Mouse (Mus musculus) liver, adult 2 months (tissue): ENCODE results near the gene Morn1. TPM values are rescaled to one million over a fixed set of nuclear protein-coding genes. Genes with fewer than 3 reads are reported as not detected.
A peak's percentile ranks its signal among the peaks of the same experiment; 100 is the strongest.

ENCODE experiments used
- DNase-seq: peaks from one replicate; pipeline ENCODE4 v3.0.0-alpha.2; 2011; ENCODE audit warnings: low read depth, low spot score; ENCODE audit errors: extremely low read depth
- H3K27ac ChIP-seq: fragments of 200-500 bp; replicated peaks from 2 replicates; pipeline ENCODE4 v1.5.1; 2012; ENCODE audit warnings: low read depth, mild to moderate bottlenecking, control low read depth, inconsistent platforms, low read length; ENCODE audit not compliant: insufficient read depth
- H3K27me3 ChIP-seq: fragments of 200-500 bp; 2 replicates; pipeline ENCODE4 v1.6.1; 2012; ENCODE audit warnings: mild to moderate bottlenecking, moderate library complexity, low read length, inconsistent platforms; ENCODE audit not compliant: control insufficient read depth, insufficient read depth
- H3K36me3 ChIP-seq: fragments of 200-500 bp; 2 replicates; pipeline ENCODE4 v1.6.1; 2012; ENCODE audit warnings: low read length, inconsistent platforms; ENCODE audit not compliant: control insufficient read depth, insufficient read depth
- H3K4me1 ChIP-seq: fragments of 200-500 bp; 2 replicates; pipeline ENCODE4 v1.6.1; 2011; ENCODE audit warnings: low read length; ENCODE audit not compliant: control insufficient read depth, insufficient read depth
- H3K4me3 ChIP-seq: fragments of 200-500 bp; 2 replicates; pipeline ENCODE4 v1.5.1; 2011; ENCODE audit warnings: low read depth, mild to moderate bottlenecking, control low read depth, low read length, moderate library complexity; ENCODE audit not compliant: insufficient read depth
- H3K79me2 ChIP-seq: fragments of 200-500 bp; 2 replicates; pipeline ENCODE4 v1.6.1; 2012; ENCODE audit warnings: inconsistent platforms, mild to moderate bottlenecking, low read length, moderate library complexity; ENCODE audit not compliant: control insufficient read depth, insufficient read depth
- H3K9ac ChIP-seq: fragments of 200-500 bp; 2 replicates; pipeline ENCODE4 v1.6.1; 2012; ENCODE audit warnings: low read depth, mild to moderate bottlenecking, control low read depth, inconsistent platforms, low read length
- CTCF ChIP-seq: fragments of 200-500 bp; IDR thresholded peaks from 2 replicates; pipeline ENCODE4 v1.5.1; 2011; ENCODE audit warnings: low read depth, low read length, control low read depth
- POLR2A ChIP-seq: fragments of 200-500 bp; IDR thresholded peaks from 2 replicates; pipeline ENCODE4 v1.6.1; 2011; ENCODE audit warnings: low read length, control low read depth; ENCODE audit not compliant: insufficient read depth; ENCODE audit errors: extremely low read depth
- WGBS: fragments of 180-500 bp; shearing (Covaris S2); methylation state at CpG from one replicate; pipeline ENCODE4 v1.1.7; 2018; 5-methylcytosine and 5-hydroxymethylcytosine counted together
- polyA plus RNA-seq: library from polyadenylated mRNA; depleted of rRNA; stranded (reverse); fragments of >200 nt; gene quantifications from 2 replicates; pipeline ENCODE4 v1.2.3, GENCODE M21; 2012
- total RNA-seq: library from RNA; depleted of rRNA; stranded (reverse); fragments of >200 nt; gene quantifications from 2 replicates; pipeline ENCODE4 v1.2.3, GENCODE M21; 2014

The Morn1 gene
- total and polyA plus RNA-seq, 2 experiments: 3.6 to 4.2 TPM

GRCm38 (mm10) chr4:155133658-155134417 lies 47.5 kb downstream of the Morn1 start:
- Histone ChIP-seq H3K4me1 (peaks cover 21% of the 10 kb centered on the region), H3K9ac (no peak overlapping the region), H3K4me3 (no peak overlapping the region), H3K79me2 (no peaks in the 10 kb centered on the region), H3K36me3 (no peaks in the 10 kb centered on the region), H3K27ac (no peak overlapping the region), H3K27me3 (no peaks in the 10 kb centered on the region)
- no peak for DNase-seq
- WGBS: 85% methylated on average over 20 of the region's 20 CpGs
- TF ChIP-seq POLR2A (no peak), CTCF (no peak)

- no peaks in the 10 kb centered on the region for H3K79me2 ChIP-seq
- H3K27me3 ChIP-seq: no peaks in the 10 kb centered on the region
- TF ChIP-seq CTCF: no peak
- TF ChIP-seq POLR2A: no peak
- H3K9ac ChIP-seq: no peak overlapping the region
- H3K36me3 ChIP-seq: no peaks in the 10 kb centered on the region
- DNase-seq: no peak
- H3K27ac ChIP-seq: no peak overlapping the region
- 97% methylated on average over 7 of the region's 7 CpGs for WGBS
- H3K4me3 ChIP-seq: no peak overlapping the region
- H3K4me1 ChIP-seq: peaks cover 27% of the 10 kb centered on the region
Measured at GRCm38 (mm10) chr4:155134686-155135172, 48.4 kb downstream of the Morn1 start.

- 46% methylated on average over 5 of the region's 5 CpGs for WGBS
- peaks cover 27% of the 10 kb centered on the region for H3K4me1 ChIP-seq
- H3K36me3 ChIP-seq: no peaks in the 10 kb centered on the region
- H3K4me3 ChIP-seq: no peak overlapping the region
- no peak for TF ChIP-seq CTCF
- TF ChIP-seq POLR2A: no peak
- H3K79me2 ChIP-seq: no peaks in the 10 kb centered on the region
- H3K9ac ChIP-seq: no peak overlapping the region
- H3K27me3 ChIP-seq: no peaks in the 10 kb centered on the region
- H3K27ac ChIP-seq: peak overlapping the region; percentile 8; the same call in 1 of the 2 replicates
- peak; percentile 79 for DNase-seq
Measured at GRCm38 (mm10) chr4:155135909-155136585, 49.7 kb downstream of the Morn1 start.

DNA sequence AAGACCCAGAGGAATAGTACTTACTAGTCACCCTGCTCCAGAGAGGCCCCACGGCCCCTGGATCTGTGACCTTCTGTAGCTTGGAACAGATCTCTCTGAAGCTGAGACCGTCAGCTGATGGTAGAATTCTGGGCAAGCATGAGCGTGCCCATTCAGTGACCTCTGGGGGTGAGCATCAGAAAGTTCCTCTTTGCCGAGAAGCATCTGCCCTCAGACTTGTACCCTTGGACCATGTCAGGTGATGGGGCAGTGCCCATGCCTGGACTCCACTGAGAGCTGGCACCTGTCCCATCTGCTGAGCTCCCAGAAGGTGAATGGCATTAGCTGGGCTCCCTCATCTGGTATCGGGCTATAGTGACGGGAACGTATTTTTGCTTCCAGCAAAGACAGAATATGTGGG lies 51.5 kb downstream of the Morn1 start:
- TF ChIP-seq POLR2A: no peak
- TF ChIP-seq CTCF: no peak; the same call in 1 of the 2 replicates
- H3K4me1 ChIP-seq: peaks cover 27% of the 10 kb centered on the region
- peak overlapping the region; percentile 60 for H3K27ac ChIP-seq
- H3K9ac ChIP-seq: no peak overlapping the region
- no peaks in the 10 kb centered on the region for H3K36me3 ChIP-seq
- peak; percentile 96 for DNase-seq
- WGBS: 20% methylated on average over 7 of the region's 7 CpGs
- H3K4me3 ChIP-seq: no peak overlapping the region
- H3K27me3 ChIP-seq: no peaks in the 10 kb centered on the region
- H3K79me2 ChIP-seq: no peaks in the 10 kb centered on the region

DNA sequence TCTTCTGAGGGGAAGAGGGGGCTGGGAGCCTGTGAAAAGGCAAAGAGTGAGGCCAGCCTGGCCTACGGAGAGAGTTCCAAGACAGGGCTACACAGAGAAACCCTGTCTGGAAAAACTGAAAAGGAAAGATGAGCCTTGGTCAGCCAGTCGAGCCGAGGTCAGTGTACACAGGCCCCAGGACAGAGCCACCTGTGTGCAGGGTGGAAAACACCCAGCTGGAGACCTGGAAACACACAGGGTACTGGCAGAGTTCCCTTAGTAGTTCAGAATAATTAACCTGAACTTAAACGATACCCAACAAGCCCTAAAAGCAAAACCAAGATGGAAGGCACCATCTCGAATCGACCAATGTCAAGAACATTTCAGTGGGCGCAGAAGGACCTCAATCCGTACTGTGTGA lies 52.1 kb downstream of the Morn1 start:
- H3K27me3 ChIP-seq: no peaks in the 10 kb centered on the region
- no peaks in the 10 kb centered on the region for H3K79me2 ChIP-seq
- TF ChIP-seq CTCF (no peak), POLR2A (no peak)
- no peaks in the 10 kb centered on the region for H3K36me3 ChIP-seq
- peak overlapping the region; percentile 60 for H3K27ac ChIP-seq
- H3K4me3 ChIP-seq: no peak overlapping the region
- DNase-seq: peak; percentile 86
- peaks cover 27% of the 10 kb centered on the region for H3K4me1 ChIP-seq
- WGBS: 48% methylated on average over 8 of the region's 8 CpGs
- H3K9ac ChIP-seq: 0 out of 2 replicates have a peak overlapping the region, but pooled peaks have one; percentile 10
